Mouse (Mus musculus): ENCODE measurements around the gene Papln.

Papln gene

DNA sequence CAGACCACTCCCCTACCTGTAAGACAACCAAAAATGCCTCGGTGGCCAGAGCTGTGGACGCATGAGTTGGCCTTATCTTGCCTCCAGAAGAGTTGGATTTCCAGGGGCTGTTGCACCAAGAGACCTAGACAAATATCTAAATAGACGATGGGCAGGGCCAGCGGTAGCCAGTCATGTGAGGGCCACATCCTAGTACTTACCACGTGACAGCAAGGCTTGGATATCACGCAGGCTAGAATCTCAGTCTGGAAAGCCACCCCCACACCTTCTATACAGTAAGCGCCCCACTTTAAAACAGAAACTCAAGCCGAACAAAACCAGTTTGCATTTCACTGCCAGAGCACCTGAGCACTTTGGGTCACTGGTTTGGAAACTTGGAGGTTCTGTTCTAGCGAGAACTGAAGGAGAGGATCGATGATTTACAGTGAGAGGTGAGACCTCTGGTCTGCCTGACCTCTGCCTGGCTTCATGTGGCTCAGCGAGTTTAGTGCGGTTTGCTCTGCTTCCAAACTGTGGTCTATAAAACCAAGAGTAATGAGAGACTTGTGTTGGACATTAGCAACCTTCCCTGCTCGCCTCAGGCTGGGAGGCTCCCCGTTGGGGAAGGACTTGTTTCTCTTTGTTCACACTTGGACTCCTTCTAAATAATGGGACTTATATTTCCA is 4.9 kb downstream of the Papln start:
- DNase-seq = no peak

DNA sequence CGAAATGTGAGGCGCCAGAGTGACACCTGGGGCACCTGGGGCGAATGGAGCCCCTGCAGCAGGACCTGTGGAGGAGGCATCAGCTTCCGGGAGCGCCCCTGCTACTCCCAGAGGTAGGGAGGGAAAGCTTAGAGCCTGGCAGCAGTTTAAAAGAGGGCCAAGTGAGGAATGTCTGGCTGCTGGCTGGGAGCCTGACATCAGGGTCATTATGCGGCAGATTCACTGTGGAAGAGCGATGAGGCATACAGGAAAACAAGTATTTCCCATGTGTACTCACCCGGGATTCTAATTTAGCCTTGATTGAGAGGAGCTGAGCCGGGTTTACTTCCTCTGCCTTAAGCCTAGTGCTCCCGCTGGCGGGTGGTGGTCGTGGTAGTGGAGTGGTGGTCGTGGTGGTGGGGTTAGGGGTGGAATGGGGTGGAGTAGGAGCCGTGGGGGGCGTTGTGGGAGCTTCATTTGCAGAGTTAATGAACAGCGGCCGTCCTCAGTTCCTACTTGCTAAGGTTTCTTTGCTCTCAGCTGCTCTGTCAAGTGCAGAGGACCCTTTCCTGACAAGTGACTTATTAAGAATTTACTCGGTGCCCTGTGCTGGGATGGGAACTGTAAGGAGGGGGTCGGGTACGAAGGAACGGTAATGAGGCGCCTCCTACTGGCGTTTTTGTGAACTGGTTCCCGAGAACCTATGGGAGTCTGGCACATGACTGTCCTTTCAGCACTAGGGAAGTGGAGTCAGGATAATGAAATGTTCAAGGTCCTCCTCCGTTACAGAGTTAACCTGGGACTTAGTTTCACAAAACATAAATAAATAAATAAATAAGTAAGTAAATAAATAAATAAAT is 7.2 kb downstream of the Papln start:
- peak; percentile 81 for DNase-seq

DNA sequence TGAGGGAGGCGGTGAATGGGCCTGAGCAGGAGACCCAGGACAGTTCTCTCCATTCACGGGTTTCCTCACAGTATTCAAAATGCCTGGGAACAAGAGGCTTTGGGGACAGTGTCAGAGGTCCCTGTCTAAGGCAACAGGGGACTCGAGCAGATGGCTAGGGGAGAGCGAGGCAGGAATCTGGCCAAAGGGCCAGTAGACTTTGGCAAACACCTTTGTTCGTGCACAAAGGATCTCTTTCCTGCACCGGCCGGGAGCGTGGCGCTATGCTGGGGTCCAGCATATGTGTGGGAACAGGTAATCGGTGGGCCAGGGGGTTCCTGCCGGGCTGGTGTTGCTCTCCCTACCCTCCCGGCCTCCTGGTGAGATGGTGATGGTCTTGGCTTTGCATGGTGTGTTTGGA is 12.2 kb downstream of the Papln start:
- DNase-seq = no peak

DNA sequence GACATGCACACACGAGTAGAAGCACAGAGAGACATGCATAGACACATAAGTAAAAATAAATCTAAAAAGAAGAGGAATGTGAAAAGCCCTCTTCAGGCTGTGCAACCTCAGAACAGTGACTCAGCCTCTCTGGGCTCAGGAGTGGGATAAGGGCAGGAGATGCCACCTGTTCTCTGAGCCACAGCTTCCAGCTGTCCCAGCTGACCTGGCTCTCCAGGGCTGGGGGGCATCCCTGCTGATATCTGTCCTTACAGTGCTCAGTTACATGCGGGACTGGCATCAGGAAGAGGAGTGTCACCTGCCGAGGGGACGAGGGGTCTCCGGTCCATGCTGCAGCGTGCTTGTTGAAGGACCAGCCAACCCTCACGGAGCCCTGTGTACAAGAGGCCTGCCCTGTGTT is 13.3 kb downstream of the Papln start:
- DNase-seq = no peak

DNA sequence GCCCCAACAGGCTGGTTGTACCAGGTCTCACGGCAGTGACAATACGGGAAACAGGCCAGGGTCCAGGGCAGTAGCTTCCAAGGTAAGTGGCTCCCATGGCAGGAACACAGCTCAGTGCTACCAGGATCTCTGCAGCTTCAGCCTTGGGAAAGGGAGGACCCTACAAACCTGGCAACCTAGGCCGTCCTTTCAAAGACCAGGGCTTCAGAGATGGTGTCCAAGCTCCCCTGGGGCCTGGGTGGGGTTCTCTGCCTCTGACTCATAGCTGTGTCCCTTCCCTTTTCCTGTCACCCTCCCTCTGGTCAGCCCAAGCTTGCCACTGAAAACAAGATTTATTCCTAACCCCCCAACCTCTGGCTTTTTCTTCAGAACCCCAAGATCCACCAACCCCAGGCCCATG is 16.7 kb downstream of the Papln start:
- DNase-seq = no peak

DNA sequence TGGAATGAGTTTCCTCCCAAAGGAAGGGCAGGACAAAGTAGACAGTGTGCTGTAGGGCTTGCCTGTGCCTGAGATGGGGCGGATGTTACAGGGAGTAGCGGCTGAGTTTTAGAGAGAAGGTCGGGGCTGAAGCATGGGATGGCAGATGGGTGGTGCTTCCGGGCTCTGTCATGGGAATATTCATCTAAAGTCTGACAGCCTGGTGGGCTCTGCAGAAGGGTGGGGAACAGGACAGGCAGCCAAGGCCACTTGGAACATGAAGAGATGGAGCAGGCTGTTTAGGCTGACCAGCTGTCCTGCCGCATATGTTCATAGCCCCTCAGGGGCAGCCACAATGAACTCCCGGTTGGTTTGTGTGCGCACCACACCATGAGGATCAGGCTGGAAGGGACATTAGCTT is 17.8 kb downstream of the Papln start:
- peak; percentile 21 for DNase-seq

DNA sequence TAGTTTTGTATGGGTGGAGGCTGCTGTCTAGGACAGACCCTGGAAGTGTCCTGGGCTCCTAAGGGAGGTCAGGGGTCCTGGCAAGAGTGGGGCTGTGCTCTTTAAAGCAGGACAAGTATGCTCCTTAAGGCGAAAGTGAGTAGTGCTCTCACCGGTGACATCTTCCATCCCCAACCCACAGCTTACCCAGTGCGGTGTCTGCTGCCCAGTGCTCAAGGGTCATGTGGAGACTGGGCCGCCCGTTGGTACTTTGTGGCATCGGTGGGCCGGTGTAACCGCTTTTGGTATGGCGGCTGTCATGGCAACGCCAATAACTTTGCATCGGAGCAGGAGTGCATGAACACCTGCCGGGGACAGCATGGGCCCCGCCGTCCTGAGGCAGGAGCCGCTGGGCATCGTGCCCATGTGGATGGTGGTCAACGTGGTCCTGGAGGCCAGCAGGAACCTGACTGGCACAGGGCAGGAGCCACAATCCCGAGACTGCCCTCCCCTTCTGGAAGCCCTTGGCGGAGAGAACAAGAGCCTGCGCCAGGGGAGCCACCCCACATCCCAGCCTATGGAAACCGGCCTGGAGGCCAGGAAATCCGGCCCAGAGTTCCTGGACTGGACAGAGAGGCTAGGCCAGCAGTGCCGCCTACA is 18.3 kb downstream of the Papln start:
- no peak for DNase-seq

DNA sequence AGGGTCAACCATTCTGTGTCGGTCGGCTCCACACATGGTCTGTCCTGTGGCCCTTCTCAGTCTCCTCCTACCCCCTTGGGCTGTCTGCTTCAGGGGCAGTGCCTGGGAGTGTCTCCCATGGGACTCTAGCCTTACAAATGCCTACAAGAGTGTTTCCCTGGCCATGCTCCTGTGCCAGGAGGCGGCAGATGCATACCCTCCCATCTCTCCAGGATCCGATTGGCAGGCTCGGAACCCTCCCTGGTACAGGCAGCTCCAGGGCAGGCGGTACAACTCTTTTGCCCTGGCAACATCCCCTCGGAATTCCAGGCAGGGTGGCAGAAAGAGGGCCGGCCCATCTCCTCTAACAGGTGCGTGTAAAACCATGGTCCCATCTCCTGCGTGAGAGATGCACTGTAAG is 19.2 kb downstream of the Papln start:
- DNase-seq = no peak

DNA sequence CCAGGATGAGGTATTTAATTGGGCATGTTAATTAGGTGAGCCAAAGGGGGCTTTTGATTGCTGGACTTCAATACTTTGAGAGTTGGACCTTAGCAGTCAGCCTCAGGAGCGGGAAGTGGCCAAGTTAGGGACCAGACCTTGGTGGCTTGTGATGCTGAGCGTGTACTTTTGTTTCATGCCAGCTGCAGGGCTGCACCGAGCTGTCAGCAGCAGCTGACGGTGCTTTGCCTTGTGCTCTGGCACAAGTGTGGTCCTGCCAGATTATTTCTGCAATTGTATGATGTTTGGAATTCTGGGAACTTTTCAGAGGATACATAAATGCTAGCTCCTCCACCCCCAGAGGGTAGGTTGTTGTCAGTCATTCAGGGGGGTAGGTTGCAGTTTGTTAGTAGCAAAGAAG is 21.9 kb downstream of the Papln start:
- no peak for DNase-seq

DNA sequence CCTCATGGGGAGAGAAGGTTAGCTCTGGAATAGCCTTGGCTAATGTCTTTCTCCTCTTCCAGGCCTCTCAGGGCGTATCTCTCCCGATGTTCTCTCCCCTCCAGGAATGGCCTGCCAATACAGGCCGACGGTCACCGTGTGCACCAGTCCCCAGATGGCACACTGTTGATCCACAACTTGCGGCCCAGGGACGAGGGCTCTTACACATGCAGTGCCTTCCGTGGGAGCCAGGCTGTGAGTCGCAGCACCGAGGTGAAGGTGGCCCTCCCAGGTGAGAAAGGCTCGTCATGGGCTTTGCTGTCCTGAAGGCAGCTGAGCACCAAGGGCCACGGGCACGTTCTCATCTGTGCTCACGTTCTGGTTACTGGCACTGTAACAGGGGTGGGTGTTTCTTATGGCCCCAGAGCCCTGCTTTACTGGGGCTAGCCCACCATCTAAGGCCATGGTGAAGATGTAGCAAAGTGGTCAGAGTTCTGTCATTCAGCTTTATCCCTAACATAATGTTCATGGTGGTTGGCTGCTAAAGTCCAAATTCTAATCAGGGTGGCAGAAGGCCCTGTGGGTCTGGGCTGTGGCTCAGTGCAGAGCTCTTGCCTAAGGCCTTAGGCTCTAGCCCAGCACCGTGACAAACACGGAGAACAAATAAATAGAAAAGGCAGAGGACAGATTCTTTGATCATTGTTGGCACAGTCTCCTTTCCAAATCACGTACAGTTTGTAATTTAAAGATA is 25.8 kb downstream of the Papln start:
- no peak for DNase-seq

DNA sequence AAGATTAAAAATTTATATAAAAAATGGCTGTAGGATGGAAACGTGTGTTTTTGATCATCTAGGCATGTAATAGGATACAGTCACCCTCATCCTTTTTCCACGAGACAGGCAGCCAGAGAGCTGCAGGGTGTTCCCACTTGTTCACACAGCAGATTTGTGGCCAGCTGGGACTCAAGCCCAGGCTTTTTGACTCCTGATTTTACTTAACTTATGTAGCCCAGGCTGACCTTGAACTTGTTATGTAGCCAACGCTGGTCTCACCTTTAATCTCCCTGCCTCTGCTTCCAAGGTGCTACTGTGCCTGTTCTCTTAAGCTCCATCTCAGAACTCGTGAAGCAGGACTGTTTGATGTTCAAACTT is 26.3 kb downstream of the Papln start:
- no peak for DNase-seq

DNA sequence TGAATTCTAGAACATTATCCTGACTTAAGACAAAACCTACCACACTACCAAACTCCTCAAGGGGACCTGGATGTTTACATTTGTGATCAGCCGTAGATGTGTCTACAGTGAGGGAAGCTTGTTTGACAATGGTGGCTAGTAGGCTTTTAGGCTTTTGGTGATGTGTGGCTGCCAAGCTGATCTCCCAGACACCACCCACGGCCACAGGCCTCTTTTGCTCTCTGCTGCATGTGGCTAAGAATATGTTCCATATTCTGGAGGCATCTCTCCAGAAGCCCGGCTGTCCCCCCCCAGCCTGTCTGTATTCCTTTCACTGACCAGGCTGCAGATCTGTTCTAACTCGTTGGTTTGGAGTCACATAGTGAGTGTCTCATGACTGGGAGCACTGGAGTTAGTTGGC is 27.3 kb downstream of the Papln start:
- DNase-seq = no peak

DNA sequence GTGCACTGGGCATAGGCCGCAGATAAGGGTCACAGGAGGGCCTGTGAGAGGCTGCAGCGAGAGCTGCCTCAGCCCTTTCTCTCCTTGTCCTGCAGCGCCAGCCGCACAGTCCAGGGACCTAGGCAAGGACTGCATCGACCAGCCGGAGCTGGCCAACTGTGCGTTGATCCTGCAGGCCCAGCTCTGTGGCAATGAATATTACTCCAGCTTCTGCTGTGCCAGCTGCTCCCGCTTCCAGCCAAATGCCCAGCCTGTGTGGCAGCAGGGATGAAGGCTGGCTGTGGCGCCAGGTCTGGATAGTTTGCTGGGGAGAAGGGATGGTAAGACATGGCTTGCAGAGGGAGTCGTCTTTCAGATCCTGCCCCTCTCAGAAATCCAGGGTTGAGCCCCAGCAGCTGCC is 28.3 kb downstream of the Papln start:
- DNase-seq = no peak

DNA sequence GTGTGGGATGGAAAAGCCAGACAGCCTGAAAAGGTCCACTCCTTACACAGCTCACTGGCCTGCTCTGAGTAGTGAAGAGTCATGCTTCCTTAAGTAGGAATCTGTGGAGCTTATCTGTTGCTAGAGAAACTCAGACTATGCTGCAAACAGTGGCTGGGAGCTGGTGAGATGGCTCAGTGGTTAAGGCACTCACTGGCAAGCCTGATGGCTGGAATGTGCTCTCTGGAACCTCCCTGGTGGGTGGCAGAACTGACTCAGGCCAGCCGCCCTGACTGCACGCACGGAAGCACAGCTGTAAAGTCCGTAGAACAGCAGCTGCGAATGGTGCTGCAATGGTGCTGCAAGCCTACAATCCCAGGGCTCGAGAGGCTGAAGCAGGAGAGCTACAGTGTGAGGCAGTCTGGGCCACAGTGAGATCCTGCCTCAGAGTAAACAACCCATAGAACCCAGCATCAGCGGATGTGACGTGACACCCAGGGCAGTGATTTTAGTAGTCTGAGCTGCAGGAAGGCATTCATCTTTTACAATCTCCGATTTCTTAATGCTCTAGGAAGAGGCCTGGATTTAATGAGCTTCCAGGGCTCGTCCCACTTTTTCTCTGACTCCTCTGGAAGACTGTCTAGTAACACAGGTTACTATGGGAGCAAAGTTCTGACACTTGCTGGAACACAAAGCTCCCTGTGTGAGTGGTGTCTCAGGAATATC is 29.4 kb downstream of the Papln start:
- no peak for DNase-seq

DNA sequence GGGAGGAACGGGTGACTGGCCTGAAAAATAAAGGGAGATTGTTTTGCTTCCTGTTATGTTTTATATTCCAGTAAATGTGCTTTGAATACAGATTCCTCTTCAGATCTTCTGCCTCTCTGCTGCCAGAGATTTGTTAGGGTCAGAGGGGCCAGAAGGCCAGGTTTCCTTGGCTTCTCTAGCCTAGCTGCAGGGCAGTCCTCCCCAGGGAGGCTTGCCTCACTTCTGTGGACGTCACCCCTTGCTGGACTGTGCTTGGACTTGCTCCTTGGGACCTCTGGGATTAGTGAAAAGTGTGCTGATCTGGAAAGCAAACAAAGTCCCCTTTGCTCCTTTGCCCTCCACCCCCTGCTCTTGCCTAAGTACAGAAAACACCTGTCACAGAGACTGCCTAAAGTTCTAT is 31.6 kb downstream of the Papln start:
- DNase-seq = no peak

DNA sequence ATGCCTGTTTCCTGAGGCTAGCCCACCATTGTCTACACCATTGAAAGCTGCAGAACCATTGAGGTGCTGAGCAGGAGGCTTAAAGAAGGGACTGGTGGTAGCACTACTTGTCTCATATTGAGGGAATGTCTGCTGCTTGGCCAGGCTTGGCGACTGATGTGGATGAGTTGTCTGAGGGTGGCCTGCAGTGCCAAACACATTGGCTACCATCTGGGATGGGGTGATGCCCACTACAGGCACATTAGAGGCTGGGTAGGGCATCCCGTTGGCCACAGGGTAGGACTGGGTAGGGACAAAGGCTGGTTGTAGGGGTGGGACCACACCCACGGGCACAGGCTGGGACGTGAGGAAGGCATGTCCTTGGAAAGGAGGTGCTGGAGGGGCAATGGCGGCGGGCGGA is 32.2 kb downstream of the Papln start:
- DNase-seq = no peak

DNA sequence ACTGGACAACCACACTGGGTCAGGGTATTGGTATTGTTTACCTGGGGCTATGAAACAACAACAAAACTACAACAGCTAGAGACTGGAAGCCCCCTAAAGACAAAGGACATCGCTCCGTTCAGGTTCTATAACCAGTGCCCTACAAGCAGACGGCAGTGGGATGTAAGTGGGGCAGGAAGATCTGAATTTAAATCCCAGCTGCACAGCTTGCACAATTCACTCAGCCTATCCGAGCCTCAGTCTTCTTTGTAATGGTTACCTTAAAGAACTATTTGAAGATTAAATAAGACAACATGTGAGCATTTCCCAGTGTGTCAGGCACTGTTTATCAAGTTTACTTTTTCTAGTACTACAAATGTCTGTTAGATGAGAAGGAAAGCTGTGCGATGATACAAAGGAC is 34.9 kb downstream of the Papln start:
- no peak for DNase-seq

DNA sequence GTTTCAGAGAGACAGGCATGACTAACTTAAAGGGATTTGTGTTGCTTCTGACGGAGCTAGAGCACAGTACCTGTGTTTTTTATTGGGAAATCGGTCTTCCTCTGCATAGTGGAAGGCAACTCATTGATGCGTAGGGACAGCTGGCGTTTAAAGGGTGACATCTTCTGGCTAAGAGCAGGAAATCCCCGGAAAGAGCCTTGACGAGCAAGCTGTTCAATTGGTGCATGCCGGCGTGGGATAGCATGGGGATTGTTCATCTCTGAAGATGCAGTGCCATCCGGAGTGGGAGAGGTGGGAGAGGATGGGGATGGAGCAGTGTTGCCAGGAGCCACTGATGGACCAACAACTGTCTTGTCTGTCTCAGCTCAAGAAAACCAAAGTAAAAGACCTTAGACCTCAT is 37.5 kb downstream of the Papln start:
- DNase-seq = no peak

DNA sequence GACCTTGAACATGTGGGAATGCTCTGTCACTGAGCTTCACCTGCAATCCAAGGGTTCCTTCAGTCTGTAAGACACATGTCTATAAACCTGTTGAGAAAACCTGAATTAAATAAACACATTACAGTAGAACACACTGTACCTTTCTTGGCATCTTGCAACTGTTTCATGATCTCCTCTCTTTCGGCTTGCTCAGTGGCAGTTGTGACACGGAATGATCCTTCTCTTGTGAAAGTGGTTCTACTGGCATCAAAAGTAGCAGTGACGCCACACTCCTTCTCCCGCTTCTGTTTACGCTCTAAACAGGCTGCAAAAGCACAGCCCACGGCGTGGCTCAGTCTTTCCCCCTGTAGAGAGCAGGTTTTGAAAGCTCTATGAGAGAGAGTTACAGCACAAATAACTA is 40.2 kb downstream of the Papln start:
- DNase-seq = no peak

DNA sequence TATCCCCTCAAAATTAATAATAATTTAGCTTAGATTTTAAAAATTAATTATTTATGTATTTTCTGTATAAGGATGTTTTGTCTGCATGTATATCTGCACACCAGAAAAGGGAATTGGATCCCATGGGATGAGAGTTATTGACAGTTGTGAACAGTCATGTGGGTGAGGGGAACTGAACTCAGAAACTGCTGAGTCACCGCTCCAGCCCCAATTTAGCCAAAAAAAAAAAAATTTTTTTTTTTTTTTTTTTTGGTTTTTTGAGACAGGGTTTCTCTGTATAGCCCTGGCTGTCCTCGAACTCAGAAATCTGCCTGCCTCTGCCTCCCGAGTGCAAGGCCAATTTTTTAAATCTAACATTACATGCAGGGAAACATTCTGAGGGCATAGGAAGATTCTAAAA is 48.5 kb downstream of the Papln start:
- DNase-seq = no peak

DNA sequence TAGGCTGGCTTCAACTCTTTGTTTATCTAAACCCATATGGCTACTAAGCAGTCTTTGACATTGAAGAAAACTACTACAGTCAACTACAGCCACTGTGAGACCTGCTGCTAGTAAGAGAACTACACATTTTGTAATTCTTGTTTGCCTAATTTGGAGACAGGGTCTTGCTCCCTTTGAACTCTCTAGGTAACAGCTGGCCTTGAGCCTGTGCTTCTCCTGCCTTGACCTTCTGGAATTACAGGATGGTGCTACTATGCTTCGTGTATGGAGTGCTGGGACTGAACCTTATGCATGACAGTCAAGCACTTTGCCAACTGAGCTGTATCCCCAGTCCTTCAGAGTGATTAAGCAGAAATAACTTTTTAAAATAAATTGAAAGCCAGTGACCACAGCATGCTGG is 53.2 kb downstream of the Papln start:
- DNase-seq = no peak

DNA sequence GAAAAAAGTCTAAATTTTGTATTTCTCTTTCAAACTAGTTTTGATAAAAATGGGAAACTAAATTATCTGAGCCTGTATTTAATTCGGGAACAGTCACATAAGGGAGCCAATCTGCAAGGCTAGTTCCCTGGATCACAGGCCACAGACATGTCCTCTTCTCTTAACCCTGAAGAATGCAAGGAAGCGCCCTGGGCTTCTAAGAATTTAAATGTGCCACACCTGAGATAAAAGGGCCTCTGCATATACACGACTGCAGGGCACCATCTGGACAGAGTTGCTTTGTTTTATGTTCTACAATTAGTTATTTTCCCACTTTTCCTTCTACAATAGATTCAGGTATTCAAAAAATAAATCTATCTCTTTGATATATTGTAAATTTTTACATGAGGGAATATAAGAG is 67.0 kb downstream of the Papln start:
- DNase-seq = no peak

DNA sequence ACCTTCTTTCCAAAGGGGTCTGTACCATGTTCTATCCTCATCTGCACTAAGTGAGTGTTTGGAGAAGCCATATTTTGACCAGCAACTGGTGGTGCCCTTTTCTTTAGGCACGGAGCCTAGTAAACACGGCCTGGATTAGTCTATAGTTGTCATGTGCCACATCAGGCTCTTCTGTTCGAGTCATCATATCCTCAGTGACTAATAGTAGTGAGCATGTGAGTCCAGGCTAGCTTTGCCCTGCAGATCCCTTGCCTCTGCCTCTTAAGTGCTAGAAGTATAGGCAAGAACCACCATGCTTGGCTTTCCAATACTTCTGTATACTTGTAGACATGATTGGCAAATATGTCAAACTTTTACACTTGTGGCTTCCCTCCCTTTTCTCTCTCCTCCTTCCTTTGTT is 70.5 kb downstream of the Papln start:
- DNase-seq = no peak

Data from lung, postnatal 10 days (tissue).